ENCODE assay signal across 10 mouse cellular contexts in genomic region chr2:30897291-30897690, GRCm38 (mm10). TPM values are rescaled to one million over a fixed set of nuclear protein-coding genes. Genes with fewer than 3 reads are reported as not detected.
DNase-seq lines count a peak whose midpoint lies in the region; ATAC-seq and TF ChIP-seq lines count a peak whose summit lies in the region.
"Had no signal": no experiment of that assay in that cellular context is flagged by ENCODE, and none has a peak within 500 bp of the region (broad histone marks: within the 10 kb centered on the region; RNA-seq: fewer than 3 reads in every experiment).

No protein-coding gene starts in this region.

- peaks cover 8% of the 10 kb centered on the region; the same call in 1 of the 2 replicates for H3K27me3 ChIP-seq in liver, postnatal 0 days (ENCODE audit: insufficient read depth, low read length)
- H3K27me3 ChIP-seq in liver, embryonic 12.5 days (replicated peaks): peaks cover 23% of the 10 kb centered on the region
- peaks cover 23% of the 10 kb centered on the region for H3K27me3 ChIP-seq in embryonic facial prominence, embryonic 10.5 days (replicated peaks; ENCODE audit: low read depth, poor library complexity, severe bottlenecking)

- H3K4me2 ChIP-seq in liver, postnatal 0 days (ENCODE audit: low read depth, low read length): no peak overlapping the region
- no peak overlapping the region for H3K4me2 ChIP-seq in liver, embryonic 12.5 days
- H3K4me2 ChIP-seq: neural tube, embryonic 12.5 days had no signal

- no peak overlapping the region for H3K27ac ChIP-seq in liver, postnatal 0 days (ENCODE audit: low read depth)
- no peak overlapping the region for H3K27ac ChIP-seq in liver, embryonic 12.5 days
- H3K27ac ChIP-seq in embryonic facial prominence, embryonic 10.5 days (replicated peaks): peak overlapping the region; percentile 54
- H3K27ac ChIP-seq: neural tube, embryonic 12.5 days had no signal

- peak; percentile 35 to 52 for DNase-seq in adrenal gland, adult (ENCODE audit: inconsistent age in 2 of 2, low spot score in 1 of 2)
- DNase-seq in adrenal gland, postnatal 25 days: no peak
- DNase-seq in liver, postnatal 0 days: no peak
- DNase-seq in embryonic facial prominence, embryonic 10.5 days (ENCODE audit: low spot score): no peak
- peak; percentile 67 for DNase-seq in lung, postnatal 10 days
- DNase-seq in left cerebral cortex, adult 9 months (ENCODE audit: low spot score in 2 of 2): no peak
- DNase-seq: cerebellum, adult 11-12 months had no signal

- no peak overlapping the region for H3K4me3 ChIP-seq in liver, postnatal 0 days (ENCODE audit: low read depth, low read length)
- H3K4me3 ChIP-seq in liver, embryonic 12.5 days: no peak overlapping the region
- H3K4me3 ChIP-seq in embryonic facial prominence, embryonic 10.5 days: no peak overlapping the region
- H3K4me3 ChIP-seq: neural tube, embryonic 12.5 days had no signal

- no peak overlapping the region for H3K9ac ChIP-seq in liver, postnatal 0 days (replicated peaks)
- H3K9ac ChIP-seq in liver, embryonic 12.5 days: no peak overlapping the region
- H3K9ac ChIP-seq: neural tube, embryonic 12.5 days had no signal

- WGBS in liver, postnatal 0 days (ENCODE audit: insufficient replicate concordance): 39% methylated on average over 6 of the region's 6 CpGs
- WGBS in liver, embryonic 12.5 days (ENCODE audit: insufficient replicate concordance): 31% methylated on average over 6 of the region's 6 CpGs
- 38% methylated on average over 6 of the region's 6 CpGs for WGBS in embryonic facial prominence, embryonic 10.5 days

- no peak for TF ChIP-seq EP300 in liver, postnatal 0 days (IDR thresholded peaks at IDR 0.05; ENCODE audit: low read depth)

- no peak for TF ChIP-seq CTCF in liver, postnatal 0 days (IDR thresholded peaks at IDR 0.05; ENCODE audit: low read depth)

- H3K9me3 ChIP-seq in liver, postnatal 0 days (ENCODE audit: low read length): no peaks in the 10 kb centered on the region
- no peaks in the 10 kb centered on the region for H3K9me3 ChIP-seq in liver, embryonic 12.5 days (replicated peaks)
- H3K9me3 ChIP-seq in embryonic facial prominence, embryonic 10.5 days: no peaks in the 10 kb centered on the region
- H3K9me3 ChIP-seq: neural tube, embryonic 12.5 days had no signal

- ATAC-seq in liver, postnatal 0 days: peak; percentile 68
- ATAC-seq in liver, embryonic 12.5 days: no peak
- no peak for ATAC-seq in activated CD4-positive, CD25-positive, alpha-beta regulatory T cell, adult 4 months

- H3K36me3 ChIP-seq in liver, postnatal 0 days (replicated peaks; ENCODE audit: insufficient read depth, low read length): no peaks in the 10 kb centered on the region
- H3K36me3 ChIP-seq in liver, embryonic 12.5 days: no peaks in the 10 kb centered on the region
- H3K36me3 ChIP-seq in embryonic facial prominence, embryonic 10.5 days (replicated peaks): peaks cover 11% of the 10 kb centered on the region
- H3K36me3 ChIP-seq: neural tube, embryonic 12.5 days had no signal

- peaks cover 5% of the 10 kb centered on the region; the same call in 1 of the 2 replicates for H3K4me1 ChIP-seq in liver, postnatal 0 days (ENCODE audit: insufficient read depth)
- peaks cover 7% of the 10 kb centered on the region for H3K4me1 ChIP-seq in liver, embryonic 12.5 days
- peaks cover 53% of the 10 kb centered on the region for H3K4me1 ChIP-seq in embryonic facial prominence, embryonic 10.5 days

RNA-seq across cellular contexts. Expression of gene Ptges, which starts 32.4 kb away (rescaled TPM):
- 15.8 and 16.7 TPM in 2 replicates for total RNA-seq in adrenal gland, postnatal 25 days (2021)
- 1.4 and 1.7 TPM in 2 replicates for polyA plus RNA-seq in liver, postnatal 0 days (2015; fragmentation: Nextera tagmentation; extraction: Ambion mirVana)
- polyA plus RNA-seq in liver, embryonic 12.5 days (2016; fragmentation: Nextera tagmentation; extraction: Ambion mirVana): 0.25 and 0.63 TPM in 2 replicates
- polyA plus RNA-seq in embryonic facial prominence, embryonic 10.5 days (2016; fragmentation: Nextera tagmentation; extraction: Ambion mirVana): 10.2 and 10.3 TPM in 2 replicates
- polyA plus RNA-seq in activated CD4-positive, CD25-positive, alpha-beta regulatory T cell, adult 4 months (2017; shearing (Covaris generic)): under 1 TPM in 1 of 2 experiments, not detected in 1; 0.09 TPM

RNA-seq across cellular contexts. Expression of gene Tor1b, which starts 55.5 kb away (rescaled TPM):
- 53.5 and 59.8 TPM in 2 replicates for total RNA-seq in adrenal gland, postnatal 25 days (2021)
- polyA plus RNA-seq in liver, postnatal 0 days (2015; fragmentation: Nextera tagmentation; extraction: Ambion mirVana): 29.2 and 31.1 TPM in 2 replicates
- 21.3 and 21.8 TPM in 2 replicates for polyA plus RNA-seq in liver, embryonic 12.5 days (2016; fragmentation: Nextera tagmentation; extraction: Ambion mirVana)
- 24.7 and 25.0 TPM in 2 replicates for polyA plus RNA-seq in embryonic facial prominence, embryonic 10.5 days (2016; fragmentation: Nextera tagmentation; extraction: Ambion mirVana)
- 10 to 100 TPM; 18.1 to 19.9 TPM for polyA plus RNA-seq in activated CD4-positive, CD25-positive, alpha-beta regulatory T cell, adult 4 months (2017; shearing (Covaris generic))

Comparison
In these comparisons a context has a peak if more than half of its experiments do, and no peak if none do; other contexts are left out.
1. DNase-seq: peak in adrenal gland, adult (2 of 2) and lung, postnatal 10 days (single experiment); none in adrenal gland, postnatal 25 days (single experiment), liver, postnatal 0 days (single experiment), embryonic facial prominence, embryonic 10.5 days (single experiment) and left cerebral cortex, adult 9 months (0 of 2).